Mouse (Mus musculus) heart, embryonic 13.5 days (tissue): Measurements from ENCODE around the gene Mtmr3. TPM values are rescaled to one million over a fixed set of nuclear protein-coding genes. Genes with fewer than 3 reads are reported as not detected.

Experiments
- ATAC-seq: fragments of 200-750 bp; cut with Nextera tagmentation; 2 replicates; pipeline ENCODE4 v1.8.0; 2017; ENCODE audit warnings: moderate TSS enrichment; ENCODE audit not compliant: insufficient number of reproducible peaks, low FRiP score, low TSS enrichment; ENCODE audit errors: extremely low read depth
- H3K27ac ChIP-seq: fragments of 300-500 bp; sonication (generic); replicated peaks from 2 replicates; pipeline ENCODE4 v1.5.1; 2015; ENCODE audit warnings: moderate library complexity, mild to moderate bottlenecking, inconsistent platforms
- H3K27me3 ChIP-seq: fragments of 300-500 bp; sonication (generic); replicated peaks from 2 replicates; pipeline ENCODE4 v1.6.1; 2015; ENCODE audit warnings: mild to moderate bottlenecking, inconsistent platforms
- H3K36me3 ChIP-seq: fragments of 300-500 bp; sonication (generic); 2 replicates; pipeline ENCODE4 v1.6.1; 2015; ENCODE audit warnings: mild to moderate bottlenecking, inconsistent platforms
- H3K4me1 ChIP-seq: fragments of 300-500 bp; sonication (generic); 2 replicates; pipeline ENCODE4 v1.6.1; 2015; ENCODE audit warnings: inconsistent platforms
- H3K4me2 ChIP-seq: fragments of 300-500 bp; sonication (generic); 2 replicates; pipeline ENCODE4 v1.6.1; 2015; ENCODE audit warnings: inconsistent platforms, mild to moderate bottlenecking, moderate library complexity
- H3K4me3 ChIP-seq: fragments of 300-500 bp; sonication (generic); 2 replicates; pipeline ENCODE4 v1.5.1; 2015; ENCODE audit warnings: moderate library complexity, mild to moderate bottlenecking, inconsistent platforms
- H3K9ac ChIP-seq: fragments of 300-500 bp; sonication (generic); 2 replicates; pipeline ENCODE4 v1.6.1; 2015; ENCODE audit warnings: inconsistent platforms, mild to moderate bottlenecking, moderate library complexity
- H3K9me3 ChIP-seq: fragments of 300-500 bp; sonication (generic); 2 replicates; pipeline ENCODE4 v1.6.1; 2016; ENCODE audit warnings: inconsistent platforms
- WGBS: fragments of 180-500 bp; shearing (Covaris S2); methylation state at CpG from one replicate; pipeline ENCODE4 v1.1.7; 2015; ENCODE audit warnings: mixed read lengths; 5-methylcytosine and 5-hydroxymethylcytosine counted together
- polyA plus RNA-seq: library from polyadenylated mRNA; unstranded; fragments of >200 nt; fragmentation: Nextera tagmentation; extraction: Ambion mirVana; gene quantifications from 2 replicates; pipeline ENCODE4 v1.2.1, GENCODE M21; 2015

The Mtmr3 gene
- polyA plus RNA-seq, 1 experiment from 2014 or later: 21.1 TPM

DNA sequence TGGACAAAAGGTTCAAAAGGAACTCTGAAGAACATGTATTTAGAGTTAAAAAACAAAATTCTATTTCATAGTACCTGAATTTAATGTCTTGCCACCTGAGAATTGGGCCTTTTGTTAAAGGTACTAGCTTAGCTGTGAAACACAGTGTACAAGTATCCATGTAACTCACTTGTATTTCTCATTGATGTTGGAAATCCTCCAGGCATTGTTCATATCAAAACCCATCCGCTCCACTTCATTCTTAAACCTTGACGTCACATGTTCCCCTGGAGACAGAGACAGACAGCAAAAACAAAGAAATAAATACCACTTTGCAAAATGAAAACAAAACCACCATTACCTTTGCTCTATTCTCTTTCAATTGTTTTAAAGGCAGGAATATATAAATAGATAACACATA lies 87.2 kb downstream of the Mtmr3 start:
- H3K36me3 ChIP-seq: peaks cover 76% of the 10 kb centered on the region

GRCm38 (mm10) chr11:4506486-4506885 lies 88.2 kb downstream of the Mtmr3 start:
- Histone ChIP-seq H3K9ac (no peak overlapping the region), H3K27me3 (no peaks in the 10 kb centered on the region), H3K27ac (no peak overlapping the region), H3K4me3 (no peak overlapping the region), H3K4me1 (peaks cover 13% of the 10 kb centered on the region), H3K9me3 (no peaks in the 10 kb centered on the region), H3K36me3 (peaks cover 83% of the 10 kb centered on the region), H3K4me2 (no peak overlapping the region)
- no peak for ATAC-seq
- WGBS: 83% methylated on average over 2 of the region's 2 CpGs

More for the DNA sequence above, 87.2 kb downstream of the Mtmr3 start:
- Histone ChIP-seq H3K9ac (no peak overlapping the region), H3K9me3 (no peaks in the 10 kb centered on the region), H3K4me1 (peaks cover 13% of the 10 kb centered on the region), H3K27me3 (no peaks in the 10 kb centered on the region), H3K4me2 (no peak overlapping the region), H3K27ac (peak overlapping the region; percentile 46; the same call in 1 of the 2 replicates), H3K4me3 (no peak overlapping the region)
- 41% methylated on average over 2 of the region's 2 CpGs for WGBS
- no peak for ATAC-seq

- peaks cover 88% of the 10 kb centered on the region for H3K36me3 ChIP-seq
Measured at GRCm38 (mm10) chr11:4502206-4502605, 92.5 kb downstream of the Mtmr3 start.

GRCm38 (mm10) chr11:4500826-4501225 lies 93.8 kb downstream of the Mtmr3 start:
- peaks cover 7% of the 10 kb centered on the region; the same call in 1 of the 2 replicates for H3K4me1 ChIP-seq
- ATAC-seq: no peak

More at GRCm38 (mm10) chr11:4502206-4502605, 92.5 kb downstream of the Mtmr3 start:
- no peak overlapping the region for H3K4me2 ChIP-seq
- no peak for ATAC-seq
- peaks cover 11% of the 10 kb centered on the region; the same call in 1 of the 2 replicates for H3K4me1 ChIP-seq
- H3K27ac ChIP-seq: no peak overlapping the region
- H3K4me3 ChIP-seq: no peak overlapping the region
- 75% methylated on average over 2 of the region's 2 CpGs for WGBS
- H3K27me3 ChIP-seq: no peaks in the 10 kb centered on the region
- no peak overlapping the region for H3K9ac ChIP-seq
- H3K9me3 ChIP-seq: no peaks in the 10 kb centered on the region

GRCm38 (mm10) chr11:4500261-4500660 lies 94.4 kb downstream of the Mtmr3 start:
- ATAC-seq: no peak
- Histone ChIP-seq H3K27me3 (no peaks in the 10 kb centered on the region), H3K4me1 (peaks cover 7% of the 10 kb centered on the region; the same call in 1 of the 2 replicates), H3K9me3 (no peaks in the 10 kb centered on the region), H3K27ac (no peak overlapping the region), H3K9ac (no peak overlapping the region), H3K4me3 (no peak overlapping the region), H3K36me3 (peaks cover 87% of the 10 kb centered on the region), H3K4me2 (no peak overlapping the region)
- WGBS: 85% methylated on average over 1 of the region's 1 CpGs

More at GRCm38 (mm10) chr11:4500826-4501225, 93.8 kb downstream of the Mtmr3 start:
- no peak overlapping the region for H3K27ac ChIP-seq
- H3K4me2 ChIP-seq: no peak overlapping the region
- WGBS: 93% methylated on average over 4 of the region's 4 CpGs
- peaks cover 88% of the 10 kb centered on the region for H3K36me3 ChIP-seq
- H3K4me3 ChIP-seq: no peak overlapping the region
- no peaks in the 10 kb centered on the region for H3K9me3 ChIP-seq
- no peak overlapping the region for H3K9ac ChIP-seq
- no peaks in the 10 kb centered on the region for H3K27me3 ChIP-seq

DNA sequence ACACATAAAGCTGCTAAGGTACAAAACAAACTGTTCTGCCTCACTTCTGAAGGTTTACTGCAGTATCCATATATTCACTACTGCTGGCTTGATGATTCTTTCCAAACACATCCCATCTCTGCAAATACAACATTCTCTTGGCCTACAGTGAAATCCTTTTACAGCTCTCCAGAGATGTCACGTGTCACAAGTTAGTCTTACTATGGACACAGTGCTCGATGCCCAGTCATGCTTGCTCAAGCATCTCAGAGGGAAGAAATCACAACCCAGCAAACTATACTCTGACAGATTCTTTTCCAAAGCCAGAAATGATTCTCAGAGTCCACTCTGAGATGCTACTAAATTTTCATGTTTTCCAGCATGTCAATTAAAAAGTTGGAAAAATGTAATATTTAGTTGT lies 95.2 kb downstream of the Mtmr3 start:
- Histone ChIP-seq H3K27me3 (no peaks in the 10 kb centered on the region), H3K36me3 (peaks cover 87% of the 10 kb centered on the region), H3K27ac (no peak overlapping the region), H3K4me1 (peaks cover 7% of the 10 kb centered on the region; the same call in 1 of the 2 replicates), H3K4me3 (no peak overlapping the region), H3K4me2 (no peak overlapping the region), H3K9ac (no peak overlapping the region), H3K9me3 (no peaks in the 10 kb centered on the region)
- no peak for ATAC-seq
- WGBS: 89% methylated on average over 2 of the region's 2 CpGs

DNA sequence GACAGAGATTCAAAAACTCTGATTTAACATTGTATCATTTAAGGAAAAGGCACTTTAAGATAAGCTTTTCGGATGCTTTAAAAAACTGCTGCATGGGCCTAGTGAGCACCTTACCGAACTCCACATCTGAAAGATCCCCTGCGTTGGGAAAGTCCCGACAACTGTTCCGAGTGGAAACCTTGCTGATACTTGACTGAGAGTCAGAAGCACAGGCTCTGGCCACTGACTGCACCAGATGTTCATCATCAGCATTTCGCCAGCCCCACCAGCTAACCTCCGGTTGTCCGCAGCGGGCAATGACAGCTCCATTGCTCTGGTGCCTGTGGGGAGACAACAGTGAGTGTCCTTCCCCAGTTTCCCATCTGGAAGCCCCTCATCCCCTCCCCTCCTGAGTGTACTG lies 95.9 kb downstream of the Mtmr3 start:
- Histone ChIP-seq H3K9ac (no peak overlapping the region), H3K9me3 (no peaks in the 10 kb centered on the region), H3K27ac (no peak overlapping the region), H3K27me3 (no peaks in the 10 kb centered on the region), H3K36me3 (peaks cover 85% of the 10 kb centered on the region), H3K4me2 (no peak overlapping the region), H3K4me3 (no peak overlapping the region), H3K4me1 (peaks cover 7% of the 10 kb centered on the region; the same call in 1 of the 2 replicates)
- ATAC-seq: no peak
- 74% methylated on average over 9 of the region's 9 CpGs for WGBS

GRCm38 (mm10) chr11:4497501-4498118 lies 97.1 kb downstream of the Mtmr3 start:
- H3K4me1 ChIP-seq: peaks cover 7% of the 10 kb centered on the region; the same call in 1 of the 2 replicates
- H3K4me3 ChIP-seq: no peak overlapping the region
- no peaks in the 10 kb centered on the region for H3K27me3 ChIP-seq
- H3K27ac ChIP-seq: no peak overlapping the region
- no peaks in the 10 kb centered on the region for H3K9me3 ChIP-seq
- WGBS: 73% methylated on average over 10 of the region's 10 CpGs
- ATAC-seq: no peak
- no peak overlapping the region for H3K4me2 ChIP-seq
- no peak overlapping the region for H3K9ac ChIP-seq
- H3K36me3 ChIP-seq: peaks cover 85% of the 10 kb centered on the region

DNA sequence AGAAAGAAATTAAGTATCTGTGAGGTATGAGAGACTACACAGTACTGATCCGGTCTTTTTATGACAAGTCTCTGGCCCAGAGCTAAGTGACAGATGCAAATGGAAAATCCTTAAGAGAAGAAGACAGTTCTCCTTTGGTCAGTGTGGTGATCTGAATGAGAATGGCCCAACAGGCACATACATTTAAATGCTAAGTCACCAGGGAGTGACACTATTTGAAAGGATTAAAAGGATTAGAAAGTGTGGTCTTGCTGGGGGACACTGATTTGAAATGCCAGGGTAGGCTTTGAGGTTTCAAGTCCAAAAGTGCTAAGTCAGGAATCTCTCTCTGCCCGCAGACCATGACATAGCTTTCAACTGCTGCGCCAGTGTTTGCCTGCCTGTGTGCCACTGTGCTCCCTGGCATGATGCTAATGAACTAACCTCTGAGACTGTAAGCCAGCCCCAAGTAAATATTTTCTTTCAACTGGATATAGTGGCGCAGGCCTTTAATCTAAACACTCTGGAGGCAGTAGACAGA lies 99.6 kb downstream of the Mtmr3 start:
- H3K4me1 ChIP-seq: peaks cover 7% of the 10 kb centered on the region; the same call in 1 of the 2 replicates
- no peak overlapping the region for H3K4me3 ChIP-seq
- 89% methylated on average over 4 of the region's 4 CpGs for WGBS
- no peak overlapping the region for H3K9ac ChIP-seq
- no peak overlapping the region for H3K4me2 ChIP-seq
- no peak overlapping the region for H3K27ac ChIP-seq
- no peak for ATAC-seq
- peaks cover 89% of the 10 kb centered on the region for H3K36me3 ChIP-seq
- no peaks in the 10 kb centered on the region for H3K9me3 ChIP-seq
- no peaks in the 10 kb centered on the region for H3K27me3 ChIP-seq

DNA sequence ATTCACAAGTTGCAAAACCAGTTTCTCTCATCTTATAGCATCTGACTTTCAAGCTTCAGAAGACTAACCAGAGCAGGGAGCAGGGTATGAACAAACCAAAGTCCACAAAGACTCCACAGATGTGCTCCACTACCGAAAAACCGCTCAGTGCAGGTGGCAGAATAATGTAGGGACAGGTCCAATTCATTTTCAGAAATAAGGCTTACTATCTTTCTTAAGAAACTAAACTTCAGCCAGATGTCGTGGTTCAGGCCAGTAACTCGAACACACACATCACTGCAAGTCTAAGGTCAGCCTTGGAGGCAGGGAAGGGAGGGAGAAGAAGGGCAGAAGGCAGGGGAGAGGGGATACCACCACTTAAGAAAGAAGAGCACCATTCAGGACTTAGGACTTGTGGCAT lies 105.5 kb downstream of the Mtmr3 start:
- Histone ChIP-seq H3K9me3 (no peaks in the 10 kb centered on the region), H3K9ac (no peak overlapping the region), H3K36me3 (peaks cover 99% of the 10 kb centered on the region), H3K27me3 (no peaks in the 10 kb centered on the region), H3K4me2 (no peak overlapping the region), H3K4me1 (peaks cover 18% of the 10 kb centered on the region), H3K4me3 (no peak overlapping the region), H3K27ac (no peak overlapping the region)
- ATAC-seq: no peak
- WGBS: 87% methylated on average over 4 of the region's 4 CpGs

- no peak for ATAC-seq
- Histone ChIP-seq H3K4me2 (no peak overlapping the region), H3K9ac (no peak overlapping the region), H3K36me3 (peaks cover 100% of the 10 kb centered on the region), H3K4me1 (peaks cover 18% of the 10 kb centered on the region), H3K9me3 (no peaks in the 10 kb centered on the region), H3K27me3 (no peaks in the 10 kb centered on the region), H3K27ac (no peak overlapping the region), H3K4me3 (no peak overlapping the region)
- 92% methylated on average over 2 of the region's 2 CpGs for WGBS
Measured at GRCm38 (mm10) chr11:4488798-4489197, 105.9 kb downstream of the Mtmr3 start.

- Histone ChIP-seq H3K4me2 (no peak overlapping the region), H3K27ac (peak overlapping the region; percentile 56; the same call in 1 of the 2 replicates), H3K4me1 (peaks cover 18% of the 10 kb centered on the region), H3K9me3 (no peaks in the 10 kb centered on the region), H3K9ac (no peak overlapping the region), H3K27me3 (no peaks in the 10 kb centered on the region), H3K4me3 (no peak overlapping the region), H3K36me3 (peaks cover 100% of the 10 kb centered on the region)
- no peak for ATAC-seq
- 95% methylated on average over 13 of the region's 13 CpGs for WGBS
Measured at GRCm38 (mm10) chr11:4488367-4488766, 106.3 kb downstream of the Mtmr3 start.
